Mouse (Mus musculus) limb, embryonic 14.5 days (tissue): ENCODE measurements around the gene Slc13a5. TPM values are rescaled to one million over a fixed set of nuclear protein-coding genes. Genes with fewer than 3 reads are reported as not detected.

ENCODE experiments used
- ATAC-seq: fragments of 200-750 bp; cut with Nextera tagmentation; 2 replicates; pipeline ENCODE4 v1.8.0; 2017; ENCODE audit warnings: low read depth, moderate number of reproducible peaks, moderate TSS enrichment; ENCODE audit not compliant: low FRiP score
- DNase-seq: peaks from one replicate; pipeline ENCODE4 v3.0.0-alpha.2; 2015; ENCODE audit warnings: low spot score
- H3K27ac ChIP-seq: fragments of 300-500 bp; sonication (generic); replicated peaks from 2 replicates; pipeline ENCODE4 v1.5.1; 2014; ENCODE audit warnings: low read depth, mild to moderate bottlenecking, low read length, moderate library complexity, mixed read lengths
- H3K27me3 ChIP-seq: fragments of 300-500 bp; sonication (generic); 2 replicates; pipeline ENCODE4 v1.6.1; 2014; ENCODE audit warnings: low read length, mixed read lengths; ENCODE audit not compliant: control insufficient read depth, insufficient read depth
- H3K36me3 ChIP-seq: fragments of 300-500 bp; sonication (generic); 2 replicates; pipeline ENCODE4 v1.6.1; 2014; ENCODE audit warnings: mild to moderate bottlenecking, low read length, moderate library complexity, mixed read lengths; ENCODE audit not compliant: control insufficient read depth, insufficient read depth
- H3K4me1 ChIP-seq: fragments of 300-500 bp; sonication (generic); 2 replicates; pipeline ENCODE4 v1.6.1; 2014; ENCODE audit warnings: antibody characterized with exemption, low read length, mixed read lengths; ENCODE audit not compliant: control insufficient read depth, insufficient read depth
- H3K4me2 ChIP-seq: fragments of 300-500 bp; sonication (generic); replicated peaks from 2 replicates; pipeline ENCODE4 v1.6.1; 2014; ENCODE audit warnings: low read depth, mild to moderate bottlenecking, low read length, moderate library complexity; ENCODE audit not compliant: severe bottlenecking
- H3K4me3 ChIP-seq: fragments of 300-500 bp; sonication (generic); replicated peaks from 2 replicates; pipeline ENCODE4 v1.5.1; 2014; ENCODE audit warnings: low read length
- H3K9ac ChIP-seq: fragments of 300-500 bp; sonication (generic); 2 replicates; pipeline ENCODE4 v1.6.1; 2014; ENCODE audit warnings: mild to moderate bottlenecking, low read depth, low read length, moderate library complexity; ENCODE audit not compliant: severe bottlenecking
- H3K9me3 ChIP-seq: fragments of 300-500 bp; sonication (generic); 2 replicates; pipeline ENCODE4 v1.6.1; 2016; ENCODE audit warnings: low read length; ENCODE audit not compliant: control insufficient read depth
- POLR2A ChIP-seq: fragments of 200-500 bp; IDR thresholded peaks from 2 replicates; pipeline ENCODE4 v1.8.0; 2012; ENCODE audit warnings: inconsistent platforms, mild to moderate bottlenecking, moderate library complexity, borderline replicate concordance; ENCODE audit not compliant: insufficient read depth, insufficient read length; ENCODE audit errors: extremely low read depth
- WGBS: fragments of 180-500 bp; shearing (Covaris S2); extraction: QIAGEN DNeasy Blood & Tissue Kit; methylation state at CpG from one replicate; pipeline ENCODE4 v1.1.7; 2014; 5-methylcytosine and 5-hydroxymethylcytosine counted together
- polyA plus RNA-seq, 2 experiments: library from polyadenylated mRNA; depleted of rRNA in 1 of 2; stranded (reverse) in 1 of 2; unstranded in 1 of 2; fragments of >200 nt; fragmentation: Nextera tagmentation in 1 of 2; extraction: Ambion mirVana in 1 of 2; gene quantifications; 2 replicates each; pipeline versions ENCODE4 v1.2.1 to v1.2.3; 2012 to 2014

The Slc13a5 gene
- polyA plus RNA-seq, 2 experiments = 3.0 to 5.6 TPM

DNA sequence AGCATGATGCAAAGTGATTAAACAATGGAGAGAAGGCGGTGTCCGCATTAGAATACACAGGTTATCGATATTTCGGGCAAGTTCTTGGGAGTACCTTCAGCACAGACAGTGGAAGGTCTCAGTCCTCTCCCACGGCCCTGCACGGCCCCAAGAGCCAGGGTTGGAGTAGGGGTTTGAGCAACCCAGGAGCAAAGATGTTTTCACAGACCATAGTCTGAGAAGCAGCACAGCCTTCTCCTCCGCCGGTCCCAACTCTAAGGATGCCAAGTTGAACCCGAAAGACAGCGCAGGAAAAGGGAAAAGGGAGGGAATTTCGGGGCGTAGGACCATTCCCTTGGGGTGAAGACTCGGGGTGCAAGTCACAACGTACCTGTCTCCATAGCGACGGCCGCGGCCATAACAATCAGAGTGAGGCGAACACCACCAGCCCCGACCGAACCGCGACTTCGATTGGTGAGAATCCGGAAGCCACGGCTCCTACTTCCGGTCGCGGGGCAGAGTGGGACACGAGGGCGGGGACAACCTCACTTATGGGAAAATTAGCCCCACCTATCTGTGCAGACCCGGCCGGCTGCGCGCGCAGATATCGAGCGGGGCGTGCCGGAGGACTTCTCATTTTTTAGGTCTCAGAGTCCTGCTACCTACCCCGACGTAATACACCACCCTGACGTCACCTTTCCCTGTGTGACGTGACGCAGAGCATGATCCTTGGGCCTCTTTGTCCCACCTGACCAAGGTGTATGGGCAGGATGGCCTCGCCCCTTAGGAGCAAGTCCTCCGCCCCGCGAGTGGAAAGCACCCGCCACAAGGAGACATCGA lies 52.2 kb downstream of the Slc13a5 start:
- H3K4me1 ChIP-seq = peaks cover 4% of the 10 kb centered on the region; the same call in 1 of the 2 replicates
- DNase-seq (peak; percentile 97), ATAC-seq (peak; percentile 97)
- 1% methylated on average over 51 of the region's 51 CpGs for WGBS
- peak overlapping the region; percentile 87 for H3K4me2 ChIP-seq
- H3K9me3 ChIP-seq = no peaks in the 10 kb centered on the region
- H3K27ac ChIP-seq = peak overlapping the region; percentile 65
- peak overlapping the region; percentile 69 for H3K9ac ChIP-seq
- 0 out of 2 replicates have a peak, but pooled peaks have one; percentile 25 for TF ChIP-seq POLR2A
- H3K4me3 ChIP-seq = peak overlapping the region; percentile 83
- H3K36me3 ChIP-seq = peaks cover 29% of the 10 kb centered on the region
- no peaks in the 10 kb centered on the region for H3K27me3 ChIP-seq

DNA sequence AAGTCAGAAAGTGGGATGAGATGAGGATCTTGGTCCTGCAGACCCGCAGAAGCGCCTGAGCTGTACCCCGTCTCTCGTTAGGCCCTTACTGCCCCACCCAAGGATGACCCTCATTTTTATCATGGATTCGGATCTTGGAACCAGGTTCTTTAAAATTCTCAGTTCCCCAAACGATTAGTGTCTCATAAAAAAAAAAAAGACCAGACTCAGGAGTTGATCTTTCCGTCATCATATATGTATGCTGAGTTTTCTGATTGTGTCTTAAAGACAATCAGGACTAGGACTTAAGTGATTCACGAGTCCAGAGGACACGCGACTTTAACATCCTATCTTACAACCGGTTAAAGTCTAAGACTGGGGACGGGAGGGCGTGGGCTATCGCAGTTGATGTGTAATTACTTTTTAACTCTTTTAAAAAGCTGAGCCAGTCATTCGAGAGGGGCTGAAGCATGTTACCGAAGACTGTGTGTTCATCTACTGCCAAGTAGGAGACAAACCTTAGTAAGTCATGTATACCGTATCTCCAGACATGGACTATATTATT lies 59.1 kb downstream of the Slc13a5 start:
- peak overlapping the region; percentile 74 for H3K9ac ChIP-seq
- peak overlapping the region; percentile 73; the same call in 1 of the 2 replicates for H3K27ac ChIP-seq
- no peak for TF ChIP-seq POLR2A
- DNase-seq (no peak), ATAC-seq (no peak)
- H3K4me2 ChIP-seq = peak overlapping the region; percentile 88
- peaks cover 12% of the 10 kb centered on the region for H3K4me1 ChIP-seq
- peaks cover 34% of the 10 kb centered on the region for H3K36me3 ChIP-seq
- 13% methylated on average over 17 of the region's 17 CpGs for WGBS
- H3K4me3 ChIP-seq = peak overlapping the region; percentile 80
- no peaks in the 10 kb centered on the region for H3K9me3 ChIP-seq
- no peaks in the 10 kb centered on the region for H3K27me3 ChIP-seq

DNA sequence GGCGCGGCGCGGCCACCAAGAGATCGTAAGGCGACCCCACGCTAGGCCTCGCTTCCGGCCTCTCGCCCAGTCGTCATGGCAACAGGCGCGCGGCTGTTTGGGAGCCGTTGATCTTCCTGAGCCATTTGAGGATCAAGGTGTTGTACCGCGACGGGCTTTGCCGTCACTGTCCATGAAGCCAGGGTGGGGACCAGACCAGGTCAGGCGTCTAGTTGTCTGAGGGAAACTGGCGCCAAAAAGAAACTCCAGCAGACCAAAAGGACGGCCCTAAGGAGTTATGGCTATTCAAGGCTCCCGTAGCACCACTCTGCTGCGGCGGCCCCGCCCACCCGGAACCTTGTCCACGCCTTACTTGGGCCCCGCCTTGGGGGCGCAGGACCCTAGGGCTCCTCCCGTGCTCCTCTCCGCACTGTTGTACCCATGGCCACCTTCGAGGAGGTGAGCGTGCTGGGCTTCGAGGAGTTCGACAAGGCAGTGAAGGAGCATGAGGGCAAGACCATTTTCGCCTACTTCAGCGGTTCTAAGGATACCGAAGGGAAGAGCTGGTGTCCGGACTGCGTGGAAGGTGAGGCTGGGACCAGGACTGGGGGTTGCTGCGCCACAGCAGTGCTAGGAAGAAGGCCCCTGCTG lies 59.7 kb downstream of the Slc13a5 start, which contains the start of the genes 4933427D14Rik and Txndc17:
Gene 4933427D14Rik (minus strand): TSS at position 256 of the 630 bp plus-strand sequence.
Gene Txndc17 (plus strand): TSS at position 344 of the 630 bp plus-strand sequence.
- DNase-seq (peak; percentile 89), ATAC-seq (peak; percentile 96)
- peaks cover 12% of the 10 kb centered on the region for H3K4me1 ChIP-seq

DNA sequence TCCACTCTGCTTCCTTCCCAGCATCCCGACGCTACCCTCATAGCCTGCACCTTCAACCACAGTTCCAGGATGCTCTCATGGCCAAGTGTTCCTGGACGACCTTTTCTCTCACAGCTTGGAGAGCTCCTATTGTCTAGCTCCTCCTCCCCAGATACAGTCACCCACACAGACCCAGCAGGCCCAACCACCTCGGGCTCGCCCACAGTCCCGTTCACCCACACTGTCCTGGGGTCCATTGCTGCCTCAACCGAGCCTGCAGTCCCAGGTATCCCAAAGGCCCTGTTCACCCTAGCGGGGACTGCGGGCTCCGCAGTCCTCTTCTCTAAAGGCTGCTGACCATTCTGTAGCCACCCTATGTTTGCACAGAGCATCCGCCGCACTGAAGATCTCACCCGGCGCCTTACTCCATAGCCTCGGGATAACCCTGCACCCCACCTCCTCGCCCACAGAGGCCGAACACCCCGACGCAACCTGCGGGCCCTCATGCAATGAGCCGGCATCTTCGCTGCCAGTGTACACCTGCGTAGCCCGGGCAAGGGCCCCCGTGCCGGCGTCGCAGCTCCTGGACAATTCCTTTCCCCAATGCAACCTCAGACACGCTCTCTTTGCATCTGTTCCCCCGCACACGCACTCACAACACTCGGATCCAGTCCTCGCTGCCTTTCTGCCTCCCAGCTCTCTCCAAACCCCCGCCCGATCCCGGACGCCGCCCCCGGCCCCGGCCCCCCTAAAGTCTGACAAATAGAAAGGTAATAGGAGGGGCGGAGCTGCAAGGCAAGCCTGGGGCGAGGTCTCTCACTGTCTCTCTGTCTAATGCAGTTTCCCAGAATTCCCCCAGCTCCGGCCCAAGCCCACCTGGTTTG lies 60.5 kb downstream of the Slc13a5 start, which contains the start of gene Gm43951:
Gene Gm43951 (minus strand): TSS at position 500 of the 863 bp plus-strand sequence.
- 4% methylated on average over 43 of the region's 43 CpGs for WGBS
- ATAC-seq = peak; percentile 13; the same call in 1 of the 2 replicates
- TF ChIP-seq POLR2A = 0 out of 2 replicates have a peak, but pooled peaks have one; percentile 24

More for the DNA sequence above, 59.7 kb downstream of the Slc13a5 start, which contains the start of the genes 4933427D14Rik and Txndc17:
- WGBS = 0% methylated on average over 42 of the region's 42 CpGs
- H3K9ac ChIP-seq = peak within 1 kb of the TSS; percentile 74
- peak within 1 kb of the TSS; percentile 73 for H3K27ac ChIP-seq
- peak; percentile 77; the same call in 1 of the 2 replicates for TF ChIP-seq POLR2A
- no peaks in the 10 kb centered on the region for H3K9me3 ChIP-seq
- peak within 1 kb of the TSS; percentile 80 for H3K4me3 ChIP-seq
- H3K36me3 ChIP-seq = peaks cover 29% of the 10 kb centered on the region
- H3K27me3 ChIP-seq = no peaks in the 10 kb centered on the region
- H3K4me2 ChIP-seq = peak within 1 kb of the TSS; percentile 88

More for the DNA sequence above, 60.5 kb downstream of the Slc13a5 start, which contains the start of gene Gm43951:
- Histone ChIP-seq H3K27me3 (no peaks in the 10 kb centered on the region), H3K27ac (peak within 1 kb of the TSS; percentile 73), H3K4me1 (peaks cover 12% of the 10 kb centered on the region), H3K9me3 (no peaks in the 10 kb centered on the region), H3K4me3 (peak within 1 kb of the TSS; percentile 80), H3K9ac (peak within 1 kb of the TSS; percentile 74), H3K4me2 (peak within 1 kb of the TSS; percentile 88), H3K36me3 (peaks cover 25% of the 10 kb centered on the region)
- DNase-seq = no peak
